Mouse (Mus musculus): ENCODE measurements around the gene Usp3.

GRCm38 (mm10) chr9:66611478-66612093, 18.6 kb upstream of the Usp3 start:
- TF ChIP-seq CTCF (IDR thresholded peaks at IDR 0.05; ENCODE audit: control insufficient read depth, insufficient read depth, insufficient replicate concordance, low read depth, low read length) (peak; percentile 90), POLR2A (IDR thresholded peaks at IDR 0.05; ENCODE audit: control insufficient read depth, low read depth, low read length) (no peak)
